Mouse (Mus musculus): ENCODE results near the gene Hoxd8. TPM values are rescaled to one million over a fixed set of nuclear protein-coding genes. Genes with fewer than 3 reads are reported as not detected.

Gene Hoxd8
- polyA plus RNA-seq, 1 experiment: 1.4 TPM

GRCm38 (mm10) chr2:74696442-74697335 is 7.7 kb upstream of the Hoxd8 start:
- 15% methylated on average over 34 of the region's 34 CpGs for WGBS
- H3K4me3 ChIP-seq (replicated peaks; ENCODE audit: control insufficient read depth, low read depth, low read length): no peak overlapping the region
- TF ChIP-seq CTCF (IDR thresholded peaks at IDR 0.05; ENCODE audit: control insufficient read depth, insufficient read depth, low read length) (no peak), POLR2A (IDR thresholded peaks at IDR 0.05; ENCODE audit: borderline replicate concordance, control insufficient read depth, low read depth, low read length) (no peak)
- no peak overlapping the region for H3K27ac ChIP-seq (ENCODE audit: control insufficient read depth, insufficient read depth, low read depth, low read length, poor library complexity)
- no peaks in the 10 kb centered on the region for H3K4me1 ChIP-seq (ENCODE audit: control insufficient read depth, insufficient read depth, low read length)

GRCm38 (mm10) chr2:74697567-74698121 is 6.8 kb upstream of the Hoxd8 start, which contains the start of gene Hoxd9:
Hoxd9 (plus strand) TSS chr2:74697727.
- no peaks in the 10 kb centered on the region for H3K4me1 ChIP-seq (ENCODE audit: control insufficient read depth, insufficient read depth, low read length)
- 1% methylated on average over 43 of the region's 43 CpGs for WGBS
- TF ChIP-seq POLR2A (IDR thresholded peaks at IDR 0.05; ENCODE audit: borderline replicate concordance, control insufficient read depth, low read depth, low read length): no peak
- TF ChIP-seq CTCF (IDR thresholded peaks at IDR 0.05; ENCODE audit: control insufficient read depth, insufficient read depth, low read length): no peak
- H3K27ac ChIP-seq (ENCODE audit: control insufficient read depth, insufficient read depth, low read depth, low read length, poor library complexity): peak within 1 kb of the TSS; percentile 21; the same call in 1 of the 2 replicates
- no peak within 1 kb of the TSS for H3K4me3 ChIP-seq (replicated peaks; ENCODE audit: control insufficient read depth, low read depth, low read length)

GRCm38 (mm10) chr2:74698201-74699052 is 6.0 kb upstream of the Hoxd8 start:
- H3K4me3 ChIP-seq (replicated peaks; ENCODE audit: control insufficient read depth, low read depth, low read length): no peak overlapping the region
- no peak for TF ChIP-seq CTCF (IDR thresholded peaks at IDR 0.05; ENCODE audit: control insufficient read depth, insufficient read depth, low read length)
- TF ChIP-seq POLR2A (IDR thresholded peaks at IDR 0.05; ENCODE audit: borderline replicate concordance, control insufficient read depth, low read depth, low read length): no peak
- WGBS: 4% methylated on average over 86 of the region's 86 CpGs
- no peak overlapping the region; the same call in 1 of the 2 replicates for H3K27ac ChIP-seq (ENCODE audit: control insufficient read depth, insufficient read depth, low read depth, low read length, poor library complexity)
- H3K4me1 ChIP-seq (ENCODE audit: control insufficient read depth, insufficient read depth, low read length): no peaks in the 10 kb centered on the region

GRCm38 (mm10) chr2:74699053-74699430 is 5.4 kb upstream of the Hoxd8 start:
- Histone ChIP-seq H3K4me3 (replicated peaks; ENCODE audit: control insufficient read depth, low read depth, low read length) (no peak overlapping the region), H3K4me1 (ENCODE audit: control insufficient read depth, insufficient read depth, low read length) (no peaks in the 10 kb centered on the region), H3K27ac (ENCODE audit: control insufficient read depth, insufficient read depth, low read depth, low read length, poor library complexity) (no peak overlapping the region)
- 11% methylated on average over 17 of the region's 17 CpGs for WGBS
- no peak for TF ChIP-seq CTCF (IDR thresholded peaks at IDR 0.05; ENCODE audit: control insufficient read depth, insufficient read depth, low read length)
- no peak for TF ChIP-seq POLR2A (IDR thresholded peaks at IDR 0.05; ENCODE audit: borderline replicate concordance, control insufficient read depth, low read depth, low read length)

- TF ChIP-seq CTCF (IDR thresholded peaks at IDR 0.05; ENCODE audit: control insufficient read depth, insufficient read depth, low read length) (no peak), POLR2A (IDR thresholded peaks at IDR 0.05; ENCODE audit: borderline replicate concordance, control insufficient read depth, low read depth, low read length) (no peak)
- Histone ChIP-seq H3K27ac (ENCODE audit: control insufficient read depth, insufficient read depth, low read depth, low read length, poor library complexity) (no peak overlapping the region), H3K4me3 (replicated peaks; ENCODE audit: control insufficient read depth, low read depth, low read length) (no peak overlapping the region), H3K4me1 (ENCODE audit: control insufficient read depth, insufficient read depth, low read length) (no peaks in the 10 kb centered on the region)
- WGBS: 25% methylated on average over 23 of the region's 23 CpGs
Measured at GRCm38 (mm10) chr2:74699664-74700545, 4.5 kb upstream of the Hoxd8 start.

- TF ChIP-seq CTCF (IDR thresholded peaks at IDR 0.05; ENCODE audit: control insufficient read depth, insufficient read depth, low read length): no peak
- TF ChIP-seq POLR2A (IDR thresholded peaks at IDR 0.05; ENCODE audit: borderline replicate concordance, control insufficient read depth, low read depth, low read length): no peak
- Histone ChIP-seq H3K4me3 (replicated peaks; ENCODE audit: control insufficient read depth, low read depth, low read length) (no peak overlapping the region), H3K4me1 (ENCODE audit: control insufficient read depth, insufficient read depth, low read length) (no peaks in the 10 kb centered on the region), H3K27ac (ENCODE audit: control insufficient read depth, insufficient read depth, low read depth, low read length, poor library complexity) (no peak overlapping the region)
- 22% methylated on average over 22 of the region's 22 CpGs for WGBS
Measured at GRCm38 (mm10) chr2:74700546-74701112, 3.8 kb upstream of the Hoxd8 start.

All from bone marrow, adult 2 months (tissue).